ENCODE assay signal across 8 mouse cellular contexts in the genomic region with DNA sequence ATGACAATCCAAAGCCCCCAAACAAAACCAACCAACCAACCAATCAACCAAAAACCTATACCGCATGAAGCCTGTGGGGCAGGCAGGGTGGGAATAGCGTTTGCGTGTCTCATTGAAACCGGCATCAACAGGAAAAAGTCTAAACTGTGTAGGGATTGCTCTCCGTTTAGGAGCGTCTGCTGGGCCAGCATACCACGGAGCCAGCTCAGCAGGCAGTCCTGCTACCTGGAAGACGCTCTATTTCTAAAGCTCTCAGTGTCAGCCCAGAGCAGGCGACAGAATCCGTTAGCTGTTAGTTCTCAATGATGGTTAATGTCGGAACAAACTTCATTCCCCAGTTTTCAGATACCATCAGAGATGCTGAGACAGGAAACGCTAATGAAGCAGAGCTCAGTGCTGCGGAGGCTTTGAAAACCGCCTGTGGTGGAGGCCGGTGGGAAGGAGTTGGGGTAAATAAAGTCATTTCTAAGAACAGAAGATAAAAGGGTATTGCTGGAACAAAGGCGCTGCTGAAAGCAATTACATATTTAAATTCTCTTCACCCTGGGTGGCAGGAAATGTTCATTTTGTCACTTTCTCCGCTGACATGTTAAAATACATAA. TPM values are rescaled to one million over a fixed set of nuclear protein-coding genes. Genes with fewer than 3 reads are reported as not detected.
DNase-seq lines count a peak whose midpoint lies in the region; ATAC-seq and TF ChIP-seq lines count a peak whose summit lies in the region.

No protein-coding gene starts in this region.

- peak overlapping the region; percentile 49 for H3K4me3 ChIP-seq in E14TG2a.4 (replicated peaks; ENCODE audit: low read length)
- H3K4me3 ChIP-seq in forebrain, embryonic 15.5 days: peak overlapping the region; percentile 24

- peaks cover 12% of the 10 kb centered on the region for H3K4me1 ChIP-seq in E14TG2a.4 (replicated peaks; ENCODE audit: low read depth, low read length)
- H3K4me1 ChIP-seq in forebrain, embryonic 15.5 days: peaks cover 9% of the 10 kb centered on the region

- no peak for DNase-seq in frontal cortex, postnatal 25 days (ENCODE audit: low spot score in 2 of 2)
- DNase-seq in thymus, postnatal 25 days: peak; percentile 41
- no peak for DNase-seq in spleen, postnatal 10 days (ENCODE audit: low spot score in 2 of 2)
- no peak for DNase-seq in spleen, postnatal 14 days (ENCODE audit: low spot score in 2 of 2)

- TF ChIP-seq CTCF in E14TG2a.4 (conservative IDR thresholded peaks at IDR 0.05; ENCODE audit: low read length): no peak

- ATAC-seq in frontal cortex, adult (ENCODE audit: low TSS enrichment): peak; percentile 41; the same call in 1 of the 2 replicates
- peak; percentile 57; the same call in 1 of the 2 replicates for ATAC-seq in forebrain, embryonic 15.5 days (replicated peaks)
- ATAC-seq in megakaryocyte, adult 5-6 weeks (ENCODE audit: poor library complexity, severe bottlenecking): peak; percentile 30; the same call in 1 of the 2 replicates

- peaks cover 9% of the 10 kb centered on the region for H3K9me3 ChIP-seq in E14TG2a.4 (ENCODE audit: low read length)
- H3K9me3 ChIP-seq in forebrain, embryonic 15.5 days: peaks cover 5% of the 10 kb centered on the region; the same call in 1 of the 2 replicates

- peak overlapping the region; percentile 65 for H3K27ac ChIP-seq in forebrain, embryonic 15.5 days (replicated peaks)

- peak overlapping the region; percentile 48 for H3K4me2 ChIP-seq in forebrain, embryonic 15.5 days (replicated peaks)

- H3K36me3 ChIP-seq in E14TG2a.4 (ENCODE audit: insufficient read depth, low read length): no peaks in the 10 kb centered on the region
- no peaks in the 10 kb centered on the region for H3K36me3 ChIP-seq in forebrain, embryonic 15.5 days

- WGBS in forebrain, embryonic 15.5 days: under 1% methylated on average over 17 of the region's 17 CpGs

- H3K27me3 ChIP-seq in E14TG2a.4 (ENCODE audit: insufficient read depth, low read length): peaks cover 18% of the 10 kb centered on the region
- no peaks in the 10 kb centered on the region for H3K27me3 ChIP-seq in forebrain, embryonic 15.5 days

- H3K9ac ChIP-seq in forebrain, embryonic 15.5 days (replicated peaks): peak overlapping the region; percentile 36

RNA-seq across cellular contexts. Expression of a gene that starts 42.9 kb away (rescaled TPM):
- 23.1 and 25.3 TPM in 2 replicates for polyA plus RNA-seq in forebrain, embryonic 15.5 days (2015; fragmentation: Nextera tagmentation; extraction: Ambion mirVana)
- total RNA-seq in megakaryocyte, adult 5-6 weeks (2015): 14.3 and 18.5 TPM in 2 replicates
- 19.7 and 26.8 TPM in 2 replicates for total RNA-seq in megakaryocyte, adult 5-6 weeks (2017)

RNA-seq across cellular contexts. Expression of a gene that starts 43.0 kb away (rescaled TPM):
- polyA plus RNA-seq in forebrain, embryonic 15.5 days (2015; fragmentation: Nextera tagmentation; extraction: Ambion mirVana): 104 and 105 TPM in 2 replicates
- 126 and 130 TPM in 2 replicates for total RNA-seq in megakaryocyte, adult 5-6 weeks (2015)
- 115 and 132 TPM in 2 replicates for total RNA-seq in megakaryocyte, adult 5-6 weeks (2017)

RNA-seq across cellular contexts. Expression of a gene that starts 57.7 kb away (rescaled TPM):
- polyA plus RNA-seq in forebrain, embryonic 15.5 days (2015; fragmentation: Nextera tagmentation; extraction: Ambion mirVana): 100 and 115 TPM in 2 replicates
- 109 and 112 TPM in 2 replicates for total RNA-seq in megakaryocyte, adult 5-6 weeks (2015)
- 141 and 168 TPM in 2 replicates for total RNA-seq in megakaryocyte, adult 5-6 weeks (2017)
